Mouse (Mus musculus) hindlimb bud, embryonic 11.5 days (tissue): ENCODE results near the gene Zfp949.

Experiments
- DNase-seq: peaks from one replicate; pipeline ENCODE4 v3.0.0-alpha.2; 2012; ENCODE audit warnings: low read depth, low spot score; ENCODE audit errors: extremely low spot score

The Zfp949 gene

DNA sequence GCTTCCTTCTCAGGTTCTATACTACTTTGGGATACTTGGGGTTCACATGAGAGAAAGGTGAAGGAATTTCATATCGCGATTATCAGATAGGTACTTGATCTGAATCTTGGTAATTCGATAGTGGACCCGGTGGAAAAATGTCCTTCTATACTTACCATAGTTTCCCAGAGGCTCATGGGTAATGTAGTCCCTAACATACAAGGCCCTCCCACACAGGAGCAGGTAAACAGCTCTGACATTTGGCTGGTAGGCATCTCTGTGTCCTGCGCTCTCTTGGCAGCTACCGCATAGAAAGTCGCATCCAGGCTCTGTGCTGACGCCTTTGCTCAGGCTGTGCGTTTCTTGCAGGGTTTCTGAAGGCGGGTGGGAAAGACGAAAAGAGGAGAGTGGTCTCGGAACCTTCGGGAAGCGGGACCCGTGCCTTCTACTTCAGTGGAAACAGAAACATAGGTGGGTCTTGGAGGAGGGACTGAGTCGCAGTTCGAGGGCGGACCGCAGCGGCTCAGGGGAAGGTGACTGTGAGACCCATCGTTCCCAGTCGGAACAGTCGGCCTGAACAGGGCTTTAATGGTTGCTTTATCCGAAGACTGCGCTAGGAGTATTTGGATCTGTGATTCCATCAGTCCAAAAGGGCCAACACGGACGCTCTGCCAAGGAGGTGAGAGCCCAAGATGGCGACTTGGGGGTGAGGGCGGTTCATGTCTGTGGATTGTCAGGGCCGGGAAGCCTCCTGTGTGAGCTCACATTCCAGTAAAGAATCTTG is at the start of gene Zfp949:
TSS of gene Zfp949 (plus strand) at position 170 of the 763 bp plus-strand sequence.
- peak; percentile 81 for DNase-seq

DNA sequence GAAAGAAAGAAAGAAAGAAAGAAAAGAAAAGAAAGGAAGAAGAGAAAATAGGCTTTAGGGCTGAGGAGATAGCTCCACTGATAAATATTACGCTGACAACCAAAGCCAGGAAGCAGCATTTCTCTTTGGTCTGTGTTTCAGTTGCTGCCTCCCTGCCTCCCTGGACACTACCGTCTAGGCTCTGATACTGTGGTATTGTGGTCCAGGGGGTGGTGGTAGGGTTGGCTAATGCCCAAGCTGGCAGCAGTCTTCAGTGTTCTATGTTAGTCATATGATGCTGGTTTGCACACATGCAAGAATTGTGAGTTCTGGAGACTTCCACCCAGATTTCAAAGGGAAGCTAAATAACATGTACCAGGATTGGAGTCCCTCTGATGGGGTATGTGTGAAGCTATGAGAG is 47.7 kb upstream of the Zfp949 start:
- DNase-seq = no peak

DNA sequence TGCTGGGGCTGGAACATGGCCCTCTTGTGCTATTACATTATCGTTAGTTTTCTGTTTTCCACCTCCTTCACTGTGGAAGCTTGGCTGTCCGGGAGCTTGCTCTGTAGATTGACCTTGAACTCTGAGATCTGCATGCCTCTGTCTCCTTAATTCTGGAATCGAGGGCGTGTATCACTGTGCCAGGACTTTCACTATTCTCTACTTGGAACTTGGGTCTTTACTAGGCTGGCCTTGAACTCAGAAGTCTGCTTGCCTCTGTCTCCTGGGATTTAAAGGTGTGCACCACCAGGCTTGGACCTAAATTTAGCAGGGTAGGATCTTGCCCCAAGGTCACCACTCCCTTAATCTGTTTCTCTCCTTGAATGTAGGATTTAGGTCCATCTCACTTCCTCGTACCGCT is 46.0 kb upstream of the Zfp949 start:
- no peak for DNase-seq

DNA sequence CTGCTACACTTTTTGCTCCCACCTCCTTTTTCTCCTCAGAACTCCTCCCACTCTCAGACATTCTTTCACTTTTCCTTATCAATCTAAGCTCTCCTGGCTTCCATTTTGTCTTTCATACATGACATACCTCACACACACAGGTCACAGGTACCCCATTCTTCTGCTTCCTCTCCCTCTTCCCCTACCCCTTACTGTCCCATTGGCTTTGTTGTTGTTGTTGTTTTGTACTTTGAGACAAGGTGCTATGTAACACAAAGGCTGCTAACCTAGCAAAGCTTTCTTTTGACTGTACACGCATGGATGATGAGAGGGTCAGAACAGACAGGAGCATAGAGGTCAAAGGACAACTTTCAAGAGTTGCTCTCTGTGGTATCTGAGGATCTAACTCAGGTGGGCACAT is 32.3 kb upstream of the Zfp949 start:
- no peak for DNase-seq

DNA sequence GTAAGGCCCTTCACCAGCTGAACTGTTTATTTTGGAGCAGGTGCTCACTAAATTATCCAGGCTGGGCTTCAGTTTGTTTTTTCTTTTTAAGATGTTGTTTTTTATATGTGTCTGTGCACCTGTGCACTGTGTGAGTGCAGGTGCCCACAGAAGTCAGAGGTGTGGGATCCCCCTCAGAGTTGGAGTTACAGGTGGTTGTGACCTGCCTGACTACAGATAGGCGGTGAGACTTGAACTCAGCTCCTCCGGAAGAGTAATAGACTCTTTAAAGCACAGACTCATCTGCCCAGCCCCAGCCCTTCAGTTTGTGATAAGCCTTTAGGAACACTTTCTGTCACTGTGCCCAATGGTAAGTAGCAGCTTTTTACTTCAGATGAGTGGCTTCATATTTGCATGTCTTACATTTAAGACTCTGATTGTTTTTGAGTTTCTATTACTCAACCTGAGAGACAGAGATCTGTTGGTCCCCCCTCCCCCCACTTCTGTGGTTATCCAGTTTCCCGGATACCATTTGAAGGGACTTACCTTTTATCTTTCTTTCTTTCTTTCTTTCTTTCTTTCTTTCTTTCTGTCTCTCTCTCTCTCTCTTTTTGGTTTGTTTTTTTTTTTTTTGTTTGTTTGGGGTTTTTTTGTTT is 31.3 kb upstream of the Zfp949 start:
- no peak for DNase-seq

DNA sequence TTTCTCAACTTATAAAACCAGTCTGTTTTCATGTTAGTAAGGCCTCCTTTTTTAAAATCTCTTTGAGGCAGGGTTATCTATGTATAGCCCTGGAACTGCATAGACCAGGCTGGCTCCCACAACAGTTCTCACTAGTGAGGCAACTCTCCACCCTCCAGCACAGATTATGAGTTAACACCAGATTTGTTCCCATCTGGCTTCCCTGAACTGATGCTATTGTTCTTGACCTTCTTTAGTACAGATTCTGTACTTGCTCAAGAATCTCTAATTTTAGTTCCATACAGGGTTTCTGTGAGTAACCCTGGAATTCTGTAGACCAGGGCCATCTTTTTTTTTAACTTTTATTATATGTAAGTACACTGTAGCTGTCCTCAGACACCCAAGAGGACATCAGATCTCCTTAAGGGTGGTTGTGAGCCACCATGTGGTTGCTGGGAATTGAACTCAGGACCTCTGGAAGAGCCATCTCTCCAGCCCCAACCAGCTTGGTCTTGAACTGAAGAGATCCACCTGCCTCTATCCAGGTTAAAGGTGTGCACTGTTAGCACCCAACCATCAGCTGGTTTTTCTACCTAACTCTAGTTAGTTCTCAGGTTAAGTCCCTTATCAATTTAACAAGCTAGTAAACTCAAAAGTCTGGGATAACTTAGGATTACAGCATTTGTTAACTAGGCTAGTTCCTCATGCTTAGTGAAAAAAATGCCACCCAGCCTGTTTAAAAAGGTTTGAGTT is 28.3 kb upstream of the Zfp949 start:
- no peak for DNase-seq

DNA sequence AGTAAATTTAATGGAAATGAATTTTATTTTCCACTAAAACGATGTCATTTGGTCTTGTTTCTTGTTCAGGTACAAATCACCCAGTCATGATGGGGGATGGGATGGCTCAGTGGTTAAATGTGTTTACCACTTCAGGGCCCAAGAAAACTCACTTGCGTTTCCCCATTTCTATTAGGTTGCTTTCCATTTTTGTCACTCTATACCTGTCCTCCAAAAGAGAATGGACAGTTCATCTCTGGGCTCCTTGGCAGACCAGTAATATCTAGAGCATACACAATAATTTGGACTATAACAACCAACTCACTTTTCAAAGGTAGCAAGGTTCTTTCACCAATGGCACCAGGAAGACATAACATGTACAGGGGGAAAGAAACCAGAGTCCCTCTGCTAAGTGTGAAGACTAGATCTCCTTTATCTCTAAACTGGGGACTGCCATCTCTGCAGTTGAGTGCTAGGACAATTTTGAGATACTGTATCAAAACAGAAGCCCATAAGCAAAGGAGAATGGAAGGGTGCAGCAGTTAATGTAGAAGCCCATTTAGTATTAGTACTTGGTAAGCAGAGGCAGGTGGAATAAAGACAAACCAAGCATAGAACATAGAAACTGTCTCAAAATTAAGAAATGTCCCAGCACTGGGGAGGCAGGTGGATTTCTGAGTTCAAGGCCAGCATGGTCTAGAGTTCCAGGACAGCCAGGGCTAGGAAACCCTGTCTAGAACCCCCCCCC is 27.5 kb upstream of the Zfp949 start:
- DNase-seq = no peak

DNA sequence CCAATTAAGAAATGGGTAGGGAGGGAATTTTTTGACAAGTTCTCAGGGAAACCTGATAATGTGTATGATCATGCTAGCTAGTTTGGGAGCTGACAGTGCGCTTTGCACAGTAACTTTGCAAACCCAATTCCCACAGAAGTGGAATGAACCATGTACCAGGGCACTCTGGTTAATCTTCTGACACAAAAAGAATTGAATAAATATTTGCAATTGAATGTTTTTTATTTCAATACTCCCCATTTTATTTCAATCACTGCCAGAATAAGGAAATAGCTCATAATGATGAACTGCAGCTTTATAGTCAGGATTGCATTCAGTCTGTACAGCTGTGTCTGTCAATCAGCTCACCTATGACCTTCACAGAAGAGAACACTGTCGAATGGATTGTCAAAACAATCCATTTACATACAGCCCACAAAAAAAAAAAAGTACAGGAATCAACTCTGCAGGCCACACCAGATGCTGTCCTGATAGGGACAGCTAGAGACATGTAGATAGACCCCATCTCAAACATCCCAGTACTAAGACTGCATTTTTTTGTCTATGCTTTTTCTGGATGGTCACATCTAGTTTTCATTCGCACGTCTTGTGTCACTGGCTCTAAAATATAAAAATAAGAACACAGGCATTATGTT is 26.9 kb upstream of the Zfp949 start:
- DNase-seq = no peak

DNA sequence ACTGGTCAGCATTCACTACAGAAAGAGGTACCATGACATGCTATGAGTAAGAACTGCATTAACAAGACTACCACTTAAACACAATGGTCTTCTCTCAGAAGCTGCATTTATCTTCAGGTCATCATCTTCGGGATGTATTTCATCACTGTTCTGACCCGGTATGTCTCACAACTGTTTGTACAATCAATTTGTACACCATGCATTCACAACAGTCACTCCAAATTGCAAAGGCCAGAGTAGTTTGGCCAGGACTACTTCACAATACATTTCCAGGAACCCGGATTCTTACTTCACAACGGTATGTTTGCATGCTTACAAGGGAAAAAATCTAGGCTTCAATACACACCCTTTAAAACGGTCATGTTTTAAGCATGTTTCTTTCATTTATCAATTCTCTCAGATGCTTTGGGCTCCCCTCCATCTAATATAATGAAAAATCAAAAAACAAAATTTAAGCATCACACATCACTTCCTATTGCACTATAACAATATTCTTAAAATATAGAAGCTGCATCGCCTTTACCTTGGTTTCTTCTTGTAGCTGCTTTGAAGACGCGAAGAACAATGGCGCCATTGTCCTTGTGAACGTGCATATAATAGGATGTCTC is 25.8 kb upstream of the Zfp949 start:
- no peak for DNase-seq

DNA sequence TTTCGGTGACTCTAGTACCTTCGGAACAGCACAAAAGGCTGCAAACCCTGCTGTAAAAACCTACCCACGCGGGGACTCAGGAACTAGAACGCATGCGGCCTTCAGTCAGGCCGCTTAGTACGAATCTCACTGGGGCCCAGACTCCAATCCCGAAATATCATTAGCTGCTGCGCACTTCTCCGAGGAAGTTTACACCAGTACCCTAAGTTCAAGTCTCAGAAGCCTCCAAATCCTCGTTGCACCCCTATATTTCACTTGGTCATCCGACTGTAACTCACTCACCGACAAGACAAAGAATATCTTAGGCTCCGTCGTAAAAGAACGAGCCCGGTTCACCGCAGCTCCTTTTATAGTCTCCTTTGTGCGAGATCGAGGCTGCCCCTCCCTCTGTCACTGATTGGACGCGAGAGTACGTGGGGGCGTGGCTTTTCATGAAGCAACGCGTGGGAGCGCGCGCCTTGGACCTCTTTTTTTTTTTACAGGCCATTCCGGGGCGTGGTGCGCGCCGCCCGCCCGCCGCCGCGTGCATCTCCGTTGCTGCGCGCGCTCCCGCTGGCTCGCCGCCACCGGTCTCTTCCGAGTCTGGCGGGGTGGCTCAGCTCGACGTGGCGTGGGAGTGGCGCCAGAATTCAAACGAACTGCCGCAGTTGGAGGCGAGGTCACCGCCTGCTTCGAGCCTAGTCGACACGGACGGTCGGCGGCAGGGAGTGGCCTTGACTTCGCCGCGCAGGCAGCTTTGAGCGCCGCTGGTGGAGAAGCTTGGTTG is 25.1 kb upstream of the Zfp949 start:
- peak; percentile 94 for DNase-seq

DNA sequence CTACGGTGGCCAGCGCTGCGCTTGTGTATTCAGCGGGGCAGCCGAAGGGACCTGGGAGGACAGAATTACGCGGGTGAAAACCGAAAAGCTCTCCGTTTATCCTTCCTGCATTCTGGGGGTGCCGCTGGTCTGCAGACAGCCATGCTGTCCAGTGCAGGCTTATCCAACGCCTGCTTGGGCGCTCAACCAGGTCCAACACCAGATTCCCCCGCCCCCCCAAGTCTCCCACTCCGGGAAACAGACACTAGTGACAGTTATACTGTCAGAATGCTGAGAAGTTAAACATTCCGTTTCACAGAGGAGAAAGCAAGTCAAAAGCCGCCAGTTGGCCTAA is 24.5 kb upstream of the Zfp949 start:
- no peak for DNase-seq

DNA sequence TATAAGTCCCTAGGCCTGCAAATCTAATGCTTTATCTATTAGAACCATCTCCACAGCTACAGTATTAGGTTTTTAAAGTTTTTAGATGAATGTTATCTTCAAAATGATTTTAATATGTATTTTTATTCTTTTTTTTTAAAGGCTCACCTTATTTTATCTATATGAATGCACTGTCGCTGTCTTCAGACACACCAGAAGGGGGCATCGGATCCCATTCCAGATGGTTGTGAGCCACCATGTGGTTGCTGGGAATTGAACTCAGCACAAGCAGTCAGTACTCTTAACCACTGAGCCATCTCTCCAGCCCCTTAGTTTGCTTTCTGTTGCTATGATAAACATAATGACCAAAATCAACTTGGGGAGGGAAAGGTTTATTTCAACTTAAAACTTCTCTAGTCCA is 23.5 kb upstream of the Zfp949 start:
- DNase-seq = no peak

DNA sequence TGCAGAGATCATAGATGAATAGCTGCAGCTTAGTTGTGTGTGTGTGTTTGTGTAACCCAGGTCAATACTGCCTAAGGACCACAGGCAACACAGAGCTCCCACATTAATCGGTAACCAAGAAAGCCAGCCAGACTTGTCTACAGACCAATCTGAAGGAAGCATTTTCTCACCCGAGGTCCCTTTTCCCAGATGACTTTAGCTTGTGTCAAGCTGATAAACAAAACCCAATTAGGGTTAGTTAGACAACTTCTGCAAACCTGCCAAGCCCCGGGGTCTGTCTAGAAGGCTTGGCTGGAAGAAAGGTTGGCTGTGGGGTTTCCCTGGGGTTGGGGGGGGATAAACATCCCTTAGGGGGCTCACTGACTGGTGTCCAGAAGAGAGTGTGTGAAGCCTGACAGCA is 23.0 kb upstream of the Zfp949 start:
- no peak for DNase-seq

DNA sequence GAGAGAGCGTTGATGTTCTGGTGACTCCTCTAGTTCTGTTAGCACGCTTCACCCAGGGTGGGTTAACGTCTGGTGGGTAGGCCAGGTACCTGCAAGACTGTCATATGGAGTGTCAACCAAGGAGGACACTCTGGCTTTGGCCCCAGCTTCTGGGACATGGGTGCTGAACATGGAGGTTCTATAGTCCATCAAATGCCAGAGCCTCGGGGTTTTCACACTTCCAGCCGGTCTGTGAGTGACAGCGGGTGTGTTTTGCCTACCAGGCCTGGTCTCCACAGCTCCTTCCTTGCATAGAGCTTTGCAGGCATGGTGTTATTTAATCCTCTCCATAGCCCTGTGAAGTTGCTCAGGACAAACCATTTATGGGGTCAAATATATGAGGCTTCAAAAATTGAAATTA is 22.5 kb upstream of the Zfp949 start:
- no peak for DNase-seq

DNA sequence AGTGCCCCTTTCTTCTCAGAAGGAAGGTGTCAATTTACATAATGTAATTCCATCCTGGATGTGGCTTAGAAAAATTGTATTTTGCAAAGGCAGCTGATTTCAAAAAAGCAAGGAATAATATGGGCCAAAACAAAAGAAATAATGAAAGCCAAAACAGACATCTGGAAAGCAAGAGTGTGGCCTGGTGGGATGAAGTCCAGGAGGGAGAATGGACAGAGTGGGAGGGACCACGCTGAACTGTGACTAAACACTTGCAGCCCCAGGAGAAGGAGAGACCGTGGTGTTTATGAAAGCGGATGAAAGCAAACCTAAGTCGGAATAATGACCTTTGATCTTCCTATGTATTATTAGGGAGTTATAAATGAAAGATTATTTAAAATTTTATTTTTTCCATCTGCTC is 19.9 kb upstream of the Zfp949 start:
- no peak for DNase-seq

DNA sequence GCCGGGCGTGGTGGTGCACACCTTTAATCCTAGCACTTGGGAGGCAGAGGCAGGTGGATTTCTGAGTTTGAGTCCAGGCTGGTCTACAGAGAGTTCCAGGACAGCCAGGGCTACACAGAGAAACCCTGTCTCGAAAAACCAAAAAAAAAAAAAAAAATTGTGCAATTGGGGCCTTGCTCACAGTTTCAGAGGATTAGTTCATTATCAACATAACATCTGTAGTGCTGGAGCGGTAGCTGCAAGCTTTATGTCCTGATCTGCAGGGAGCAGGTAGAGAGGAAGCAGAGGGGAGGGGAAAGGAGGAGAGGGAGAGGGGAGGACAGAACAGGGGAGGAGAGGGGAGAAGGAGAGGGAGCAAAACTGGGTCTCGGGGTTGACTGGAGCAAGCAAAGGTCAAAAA is 19.1 kb upstream of the Zfp949 start:
- no peak for DNase-seq

DNA sequence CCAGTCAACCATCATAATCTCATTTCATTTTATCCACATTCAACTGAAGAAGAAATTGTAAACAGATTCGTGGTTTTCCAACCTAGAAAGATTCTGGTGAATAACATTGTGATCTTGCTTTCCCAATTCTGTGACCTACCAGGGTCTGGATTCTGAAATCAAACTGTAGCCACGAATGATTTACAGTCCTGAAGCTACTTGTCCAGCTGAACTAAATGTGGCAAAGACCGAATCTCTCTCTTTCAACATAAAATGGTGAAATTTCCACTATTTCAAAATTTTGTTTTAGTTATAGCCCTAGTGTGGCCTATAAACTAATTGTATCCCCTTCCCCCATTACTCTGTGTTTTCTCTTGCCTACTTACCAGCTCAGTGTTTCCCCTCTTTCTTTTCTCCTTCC is 18.2 kb upstream of the Zfp949 start:
- DNase-seq = no peak

DNA sequence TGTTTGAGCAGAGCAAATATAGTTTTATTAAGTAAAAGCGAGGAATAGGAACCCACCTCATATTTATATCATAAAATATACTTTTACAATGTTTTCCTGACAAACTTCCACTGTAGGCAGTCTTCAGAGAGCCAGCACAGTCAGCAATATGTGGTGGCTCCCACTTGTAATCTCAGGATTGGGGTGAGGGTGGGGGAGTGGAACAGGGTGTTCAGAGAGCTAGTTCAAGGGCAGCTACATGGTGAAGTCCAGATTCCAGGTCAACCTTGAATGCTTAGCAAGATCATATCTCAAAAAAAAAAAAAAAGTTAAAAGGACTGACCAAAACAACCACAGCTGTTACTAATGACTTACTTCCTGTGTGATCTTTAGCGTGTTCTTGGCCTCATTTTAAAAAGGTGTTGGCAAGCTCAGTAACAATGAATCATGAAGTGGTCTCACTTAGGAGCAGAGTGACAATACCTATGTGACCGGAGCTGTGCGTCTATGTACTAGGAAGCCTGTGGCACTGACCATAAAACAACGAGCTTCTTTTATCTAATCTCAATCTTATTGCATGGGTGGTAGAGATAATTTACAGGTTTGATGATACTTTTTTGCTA is 17.7 kb upstream of the Zfp949 start:
- no peak for DNase-seq

DNA sequence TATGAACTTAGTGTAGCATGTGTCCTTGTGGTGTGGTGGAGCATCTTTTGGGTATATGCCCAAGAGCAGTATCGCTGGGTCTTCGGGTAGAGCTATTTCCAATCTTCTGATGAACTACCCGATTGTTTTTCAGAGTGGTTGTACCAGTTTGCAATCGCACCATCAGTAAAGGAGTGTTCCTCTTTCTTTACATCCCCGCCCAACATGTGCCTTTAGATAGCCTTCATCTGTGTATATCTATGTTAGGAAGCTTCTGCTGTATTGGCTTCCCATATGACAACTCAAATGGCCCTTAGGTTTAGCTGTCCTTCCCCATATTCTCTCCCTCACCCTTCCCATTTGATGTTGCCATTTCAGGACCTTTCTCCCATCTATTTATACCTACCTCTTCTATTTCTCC is 13.7 kb upstream of the Zfp949 start:
- no peak for DNase-seq
